Mouse (Mus musculus) liver, embryonic 11.5 days (tissue): Measurements from ENCODE around the gene Yme1l1. TPM values are rescaled to one million over a fixed set of nuclear protein-coding genes. Genes with fewer than 3 reads are reported as not detected.

Source experiments
- ATAC-seq: fragments of 200-750 bp; cut with Nextera tagmentation; replicated peaks from 2 replicates; pipeline ENCODE4 v1.8.0; 2017; ENCODE audit warnings: moderate number of reproducible peaks, mild to moderate bottlenecking, moderate TSS enrichment, moderate library complexity; ENCODE audit not compliant: low FRiP score
- DNase-seq: peaks from one replicate; pipeline ENCODE4 v3.0.0-alpha.2; 2017; ENCODE audit warnings: low spot score
- H3K27ac ChIP-seq: fragments of 300-500 bp; sonication (generic); 2 replicates; pipeline ENCODE4 v1.5.1; 2014; ENCODE audit warnings: mild to moderate bottlenecking, low read depth, low read length, control low read depth
- H3K27me3 ChIP-seq: fragments of 300-500 bp; sonication (generic); replicated peaks from 2 replicates; pipeline ENCODE4 v1.6.1; 2014; ENCODE audit warnings: low read length, mixed read lengths; ENCODE audit not compliant: control insufficient read depth, insufficient read depth
- H3K36me3 ChIP-seq: fragments of 300-500 bp; sonication (generic); 2 replicates; pipeline ENCODE4 v1.6.1; 2014; ENCODE audit warnings: mild to moderate bottlenecking, low read length, moderate library complexity, mixed read lengths; ENCODE audit not compliant: control insufficient read depth, insufficient read depth
- H3K4me1 ChIP-seq: fragments of 300-500 bp; sonication (generic); replicated peaks from 2 replicates; pipeline ENCODE4 v1.6.1; 2014; ENCODE audit warnings: low read length, mixed read lengths; ENCODE audit not compliant: control insufficient read depth, insufficient read depth
- H3K4me2 ChIP-seq: fragments of 300-500 bp; sonication (generic); 2 replicates; pipeline ENCODE4 v1.6.1; 2014; ENCODE audit warnings: mild to moderate bottlenecking, control low read depth, moderate library complexity
- H3K4me3 ChIP-seq: fragments of 300-500 bp; sonication (generic); 2 replicates; pipeline ENCODE4 v1.5.1; 2014; ENCODE audit warnings: low read depth, low read length, control low read depth
- H3K9ac ChIP-seq: fragments of 300-500 bp; sonication (generic); 2 replicates; pipeline ENCODE4 v1.6.1; 2014; ENCODE audit warnings: low read depth, low read length, control low read depth
- H3K9me3 ChIP-seq: fragments of 300-500 bp; sonication (generic); 2 replicates; pipeline ENCODE4 v1.6.1; 2016; ENCODE audit warnings: low read length, inconsistent platforms, mixed read lengths; ENCODE audit not compliant: control insufficient read depth
- WGBS: fragments of 180-500 bp; shearing (Covaris S2); extraction: QIAGEN DNeasy Blood & Tissue Kit; methylation state at CpG from one replicate; pipeline ENCODE4 v1.1.7; 2014; 5-methylcytosine and 5-hydroxymethylcytosine counted together
- polyA plus RNA-seq: library from polyadenylated mRNA; unstranded; fragments of >200 nt; fragmentation: Nextera tagmentation; extraction: Ambion mirVana; gene quantifications from 2 replicates; pipeline ENCODE4 v1.2.1, GENCODE M21; 2014

Gene Yme1l1
- polyA plus RNA-seq = 70.6 and 75.7 TPM in 2 replicates

DNA sequence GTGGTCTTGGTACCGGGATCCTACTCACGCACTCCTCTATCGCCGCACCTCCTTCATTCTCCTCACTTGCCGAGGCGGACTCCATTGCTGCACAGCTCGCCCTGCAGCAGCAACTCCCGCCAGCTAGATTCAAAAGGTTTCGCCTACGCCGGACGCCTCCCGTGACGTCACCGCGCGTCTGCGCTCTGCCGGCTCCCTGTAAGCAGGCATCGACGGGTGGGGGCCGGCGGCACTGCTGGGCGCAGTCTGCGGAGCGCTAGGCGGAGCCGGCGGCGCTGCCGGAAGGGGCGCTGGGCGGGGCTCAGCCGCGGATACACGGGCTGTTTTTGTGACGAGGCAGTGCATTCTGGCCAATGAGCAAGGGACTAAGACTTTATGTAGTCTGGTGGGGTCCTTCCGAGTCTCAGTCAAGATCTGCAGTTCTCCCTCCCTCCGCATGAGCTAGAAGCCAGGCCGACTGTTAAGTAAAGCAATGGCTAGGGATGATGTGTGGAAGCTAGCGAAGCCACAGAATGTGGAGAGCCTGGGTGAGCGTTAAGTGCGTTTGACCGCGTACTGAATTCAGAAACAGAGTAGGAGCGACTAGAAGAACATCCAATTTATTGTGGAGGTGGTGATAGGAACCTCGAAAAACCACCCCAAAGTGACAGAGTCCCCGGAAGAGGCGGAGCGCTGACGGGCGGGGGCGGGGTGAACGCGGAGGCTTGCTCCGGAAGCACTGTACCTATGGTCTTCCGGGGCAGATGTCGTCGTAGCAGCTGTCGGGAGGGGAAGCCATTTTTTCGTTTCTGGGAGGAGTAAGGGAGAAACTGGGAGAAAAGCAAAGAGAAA lies at the start of gene Yme1l1, which contains the start of gene Mastl:
Yme1l1 (plus strand) TSS at position 593 of the 831 bp plus-strand sequence.
Mastl (minus strand) TSS at position 248 of the 831 bp plus-strand sequence.
- H3K9me3 ChIP-seq = no peaks in the 10 kb centered on the region
- peaks cover 19% of the 10 kb centered on the region for H3K4me1 ChIP-seq
- ATAC-seq (peak; percentile 98), DNase-seq (peak; percentile 94)
- peak within 1 kb of the TSS; percentile 82 for H3K4me2 ChIP-seq
- H3K4me3 ChIP-seq = peak within 1 kb of the TSS; percentile 78
- peak within 1 kb of the TSS; percentile 100 for H3K27ac ChIP-seq
- under 1% methylated on average over 61 of the region's 61 CpGs for WGBS
- H3K9ac ChIP-seq = peak within 1 kb of the TSS; percentile 87
- no peaks in the 10 kb centered on the region for H3K27me3 ChIP-seq
- H3K36me3 ChIP-seq = peaks cover 4% of the 10 kb centered on the region

DNA sequence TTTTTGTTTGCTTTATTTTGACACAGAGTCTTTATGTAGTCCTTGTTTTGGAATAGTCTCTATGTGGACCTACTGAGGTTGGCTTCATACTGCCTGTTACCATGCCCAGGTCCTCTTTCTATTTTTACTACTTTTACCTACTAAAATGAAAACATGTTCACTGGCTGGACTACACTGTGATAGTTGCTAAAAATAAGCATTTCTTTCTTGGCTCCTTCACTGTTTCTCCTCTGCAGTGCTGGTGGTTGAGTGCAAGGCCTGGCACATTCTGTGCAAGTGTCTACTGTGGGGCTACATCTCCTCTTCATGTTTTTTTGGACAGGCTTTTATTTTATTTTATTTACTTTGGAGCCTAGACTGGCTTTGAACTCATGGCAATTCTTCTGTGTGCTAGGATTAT lies 36.6 kb upstream of the Yme1l1 start:
- Histone ChIP-seq H3K9ac (no peak overlapping the region), H3K27ac (no peak overlapping the region), H3K9me3 (no peaks in the 10 kb centered on the region), H3K4me1 (no peaks in the 10 kb centered on the region), H3K4me2 (no peak overlapping the region), H3K27me3 (no peaks in the 10 kb centered on the region), H3K4me3 (no peak overlapping the region), H3K36me3 (peaks cover 8% of the 10 kb centered on the region; the same call in 1 of the 2 replicates)
- ATAC-seq (no peak), DNase-seq (no peak)

- WGBS = 4% methylated on average over 5 of the region's 5 CpGs
- ATAC-seq (peak; percentile 35), DNase-seq (no peak)
- Histone ChIP-seq H3K36me3 (peaks cover 3% of the 10 kb centered on the region; the same call in 1 of the 2 replicates), H3K4me2 (peak overlapping the region; percentile 82), H3K27me3 (no peaks in the 10 kb centered on the region), H3K27ac (peak overlapping the region; percentile 100), H3K4me3 (peak overlapping the region; percentile 78), H3K4me1 (peaks cover 19% of the 10 kb centered on the region), H3K9me3 (no peaks in the 10 kb centered on the region), H3K9ac (peak overlapping the region; percentile 87)
Measured at GRCm38 (mm10) chr2:23155199-23155621, 959 bp upstream of the Yme1l1 start.

DNA sequence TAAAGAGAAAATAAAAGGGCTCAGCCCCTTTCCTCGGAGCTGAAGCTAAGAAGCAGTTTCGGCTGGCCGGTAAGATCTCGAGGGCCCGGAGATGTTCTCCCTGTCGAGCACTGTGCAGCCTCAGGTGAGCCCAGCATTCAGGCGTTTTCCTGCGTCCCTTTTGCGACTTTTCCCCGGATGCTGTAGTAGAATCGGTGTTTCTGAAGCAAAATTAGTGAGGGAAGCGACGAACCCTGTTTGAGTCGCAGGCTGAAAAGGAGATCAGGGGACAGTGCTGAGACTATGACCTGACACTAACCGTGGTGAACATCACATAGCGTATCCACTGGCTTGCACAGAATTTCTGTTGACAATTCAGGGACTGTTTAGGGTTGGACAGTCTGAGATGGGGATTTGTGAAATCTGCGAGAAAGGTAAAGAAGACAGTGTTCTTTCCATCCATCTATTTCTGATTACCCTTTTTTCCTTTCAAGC lies 476 bp downstream of the Yme1l1 start:
- peaks cover 6% of the 10 kb centered on the region for H3K36me3 ChIP-seq
- DNase-seq (no peak), ATAC-seq (peak; percentile 6; the same call in 1 of the 2 replicates)
- whole genome bisulfite sequencing = under 1% methylated on average over 17 of the region's 17 CpGs
- H3K4me1 ChIP-seq = peaks cover 19% of the 10 kb centered on the region
- H3K9me3 ChIP-seq = no peaks in the 10 kb centered on the region
- H3K9ac ChIP-seq = peak overlapping the region; percentile 87
- no peaks in the 10 kb centered on the region for H3K27me3 ChIP-seq
- peak overlapping the region; percentile 68 for H3K4me2 ChIP-seq
- peak overlapping the region; percentile 100 for H3K27ac ChIP-seq
- peak overlapping the region; percentile 78 for H3K4me3 ChIP-seq

DNA sequence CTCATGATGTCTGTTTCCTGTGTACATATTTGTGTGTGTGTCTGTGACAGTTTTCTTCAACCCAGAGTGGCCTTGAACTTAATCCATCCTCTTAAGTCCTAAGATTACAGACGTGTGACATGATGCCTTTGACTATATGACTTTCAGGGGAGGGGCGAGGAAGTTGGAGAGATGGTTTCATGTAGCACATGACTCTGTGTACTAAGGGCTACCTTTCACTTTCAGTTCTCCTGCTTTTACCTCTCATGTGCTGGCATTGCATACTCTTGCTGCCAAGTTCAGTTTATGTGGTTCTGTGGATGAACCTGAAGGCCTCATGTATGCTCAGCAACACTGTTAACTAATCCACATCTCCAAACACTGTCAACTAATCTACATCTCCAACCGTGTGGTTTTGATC lies 16.1 kb downstream of the Yme1l1 start:
- Histone ChIP-seq H3K4me2 (no peak overlapping the region), H3K27me3 (no peaks in the 10 kb centered on the region), H3K4me3 (no peak overlapping the region), H3K9ac (no peak overlapping the region), H3K36me3 (peaks cover 31% of the 10 kb centered on the region; the same call in 1 of the 2 replicates), H3K9me3 (no peaks in the 10 kb centered on the region), H3K4me1 (no peaks in the 10 kb centered on the region), H3K27ac (no peak overlapping the region)
- 85% methylated on average over 3 of the region's 3 CpGs for WGBS
- ATAC-seq (no peak), DNase-seq (no peak)

GRCm38 (mm10) chr2:23194366-23194765 lies 38.2 kb downstream of the Yme1l1 start:
- H3K9me3 ChIP-seq = no peaks in the 10 kb centered on the region
- peaks cover 26% of the 10 kb centered on the region for H3K36me3 ChIP-seq
- WGBS = 85% methylated on average over 1 of the region's 1 CpGs
- H3K4me2 ChIP-seq = no peak overlapping the region
- no peaks in the 10 kb centered on the region for H3K27me3 ChIP-seq
- H3K4me3 ChIP-seq = no peak overlapping the region
- DNase-seq = no peak
- ATAC-seq = no peak
- H3K9ac ChIP-seq = no peak overlapping the region
- H3K4me1 ChIP-seq = no peaks in the 10 kb centered on the region
- no peak overlapping the region for H3K27ac ChIP-seq

DNA sequence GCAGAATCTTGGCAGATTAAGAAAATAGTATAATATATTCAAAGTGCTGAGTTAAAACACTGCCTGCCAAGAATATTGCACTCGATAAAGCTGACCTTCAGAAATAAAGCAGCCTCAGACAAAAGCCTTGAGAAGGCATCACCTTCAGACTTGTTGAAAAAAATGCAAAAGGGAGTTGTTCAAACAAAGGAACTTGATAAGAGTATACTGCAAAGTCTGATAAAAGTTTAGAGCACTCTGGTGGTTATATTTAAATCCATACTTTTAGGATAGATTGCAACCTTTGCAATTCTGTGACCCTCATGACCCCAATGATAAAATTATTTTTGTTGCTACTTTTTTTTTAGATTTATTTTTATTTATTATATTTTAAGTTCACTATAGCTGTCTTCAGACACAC lies 44.9 kb downstream of the Yme1l1 start:
- WGBS = 86% methylated on average over 1 of the region's 1 CpGs

GRCm38 (mm10) chr2:23202900-23203670 lies 46.9 kb downstream of the Yme1l1 start:
- 56% methylated on average over 15 of the region's 15 CpGs for WGBS
- Histone ChIP-seq H3K27me3 (no peaks in the 10 kb centered on the region), H3K36me3 (peaks cover 8% of the 10 kb centered on the region; the same call in 1 of the 2 replicates), H3K9me3 (no peaks in the 10 kb centered on the region), H3K4me3 (no peak overlapping the region), H3K27ac (no peak overlapping the region), H3K9ac (no peak overlapping the region), H3K4me2 (no peak overlapping the region), H3K4me1 (no peaks in the 10 kb centered on the region)
- ATAC-seq (no peak; the same call in 1 of the 2 replicates), DNase-seq (no peak)

More for the DNA sequence above, 44.9 kb downstream of the Yme1l1 start:
- Histone ChIP-seq H3K27me3 (no peaks in the 10 kb centered on the region), H3K27ac (no peak overlapping the region), H3K4me3 (no peak overlapping the region), H3K4me2 (no peak overlapping the region), H3K4me1 (no peaks in the 10 kb centered on the region), H3K9me3 (no peaks in the 10 kb centered on the region), H3K9ac (no peak overlapping the region), H3K36me3 (peaks cover 9% of the 10 kb centered on the region)
- DNase-seq = no peak
- ATAC-seq = 0 out of 2 replicates have a peak, but pooled peaks have one; percentile 41
